ENCODE assay signal across 8 mouse cellular contexts in genomic region chr5:33628820-33629300, GRCm38 (mm10). TPM values are rescaled to one million over a fixed set of nuclear protein-coding genes. Genes with fewer than 3 reads are reported as not detected.
DNase-seq lines count a peak whose midpoint lies in the region; ATAC-seq and TF ChIP-seq lines count a peak whose summit lies in the region.

No protein-coding gene starts in this region.

- no peak for TF ChIP-seq CTCF in cerebellum, adult 2 months (IDR thresholded peaks at IDR 0.05; ENCODE audit: borderline replicate concordance, insufficient read depth, low read depth, low read length)

- no peak for ATAC-seq in cerebellum, adult (ENCODE audit: insufficient number of reproducible peaks, low FRiP score, low TSS enrichment)
- peak; percentile 33 for ATAC-seq in erythroblast, adult 5-6 weeks (replicated peaks; ENCODE audit: low FRiP score, poor library complexity, severe bottlenecking)
- ATAC-seq in heart, embryonic 16.5 days (replicated peaks; ENCODE audit: extremely low read depth, insufficient read depth, low FRiP score) = peak; percentile 28; the same call in 1 of the 2 replicates

- peaks cover 6% of the 10 kb centered on the region; the same call in 1 of the 2 replicates for H3K4me1 ChIP-seq in cerebellum, adult 2 months (ENCODE audit: control insufficient read depth, insufficient read depth, low read length)
- peaks cover 23% of the 10 kb centered on the region for H3K4me1 ChIP-seq in heart, embryonic 16.5 days (ENCODE audit: control insufficient read depth, insufficient read depth, low read length)

- no peak for TF ChIP-seq POLR2A in cerebellum, adult 2 months (IDR thresholded peaks at IDR 0.05; ENCODE audit: borderline replicate concordance, insufficient read depth, low read length)

- H3K27me3 ChIP-seq in cerebellum, adult 2 months (ENCODE audit: control insufficient read depth, insufficient read depth, low read length) = no peaks in the 10 kb centered on the region
- no peaks in the 10 kb centered on the region for H3K27me3 ChIP-seq in heart, embryonic 16.5 days (ENCODE audit: control insufficient read depth, insufficient read depth, low read length)

- peak overlapping the region; percentile 85 for H3K9ac ChIP-seq in heart, embryonic 16.5 days (ENCODE audit: low read length)

- no peaks in the 10 kb centered on the region for H3K9me3 ChIP-seq in heart, embryonic 16.5 days (replicated peaks; ENCODE audit: control insufficient read depth, low read length)

- H3K36me3 ChIP-seq in heart, embryonic 16.5 days (ENCODE audit: control insufficient read depth, insufficient read depth) = no peaks in the 10 kb centered on the region

- H3K27ac ChIP-seq in cerebellum, adult 2 months (ENCODE audit: insufficient read depth, low read length) = peak overlapping the region; percentile 52
- H3K27ac ChIP-seq in heart, embryonic 16.5 days (ENCODE audit: low read length) = peak overlapping the region; percentile 91

- peak overlapping the region; percentile 66 for H3K4me2 ChIP-seq in heart, embryonic 16.5 days (ENCODE audit: low read depth, low read length)

- DNase-seq in cerebellum, adult 2 months = no peak
- peak; percentile 72 for DNase-seq in adipocyte (ENCODE audit: low spot score)
- DNase-seq in kidney, postnatal 4 days = peak; percentile 59 to 74
- peak; percentile 42 for DNase-seq in lung, postnatal 14 days
- peak; percentile 38 for DNase-seq in skeletal muscle tissue, adult 2 months (ENCODE audit: low read depth, low spot score)

- under 1% methylated on average over 24 of the region's 24 CpGs for WGBS in cerebellum, adult 2 months
- WGBS in heart, embryonic 16.5 days = 0% methylated on average over 24 of the region's 24 CpGs

- peak overlapping the region; percentile 66 for H3K4me3 ChIP-seq in cerebellum, adult 2 months (replicated peaks; ENCODE audit: insufficient read depth, low read depth, low read length)
- peak overlapping the region; percentile 73 for H3K4me3 ChIP-seq in heart, embryonic 16.5 days (ENCODE audit: low read length)

RNA-seq across cellular contexts. Expression of gene Fam53a, which starts 0.6 kb away (rescaled TPM):
- 18.0 and 18.5 TPM in 2 replicates for polyA plus RNA-seq in cerebellum, adult 2 months (2012; rRNA removed)
- 3.3 and 6.1 TPM in 2 replicates for total RNA-seq in erythroblast, adult 5-6 weeks (2015; ENCODE audit: low replicate concordance)
- total RNA-seq in erythroblast, adult 5-6 weeks (2017; ENCODE audit: low replicate concordance) = 2.5 and 3.3 TPM in 2 replicates
- polyA plus RNA-seq in heart, embryonic 16.5 days (2015; fragmentation: Nextera tagmentation; extraction: Ambion mirVana) = 52.2 and 56.2 TPM in 2 replicates

RNA-seq across cellular contexts. Expression of gene Gm9903, which starts 0.9 kb away (rescaled TPM):
- 0.93 and 1.1 TPM in 2 replicates for polyA plus RNA-seq in cerebellum, adult 2 months (2012; rRNA removed)
- total RNA-seq in erythroblast, adult 5-6 weeks (2015; ENCODE audit: low replicate concordance) = not detected in 2 replicates
- not detected in 2 replicates for total RNA-seq in erythroblast, adult 5-6 weeks (2017; ENCODE audit: low replicate concordance)
- 0.65 and 1.00 TPM in 2 replicates for polyA plus RNA-seq in heart, embryonic 16.5 days (2015; fragmentation: Nextera tagmentation; extraction: Ambion mirVana)

RNA-seq across cellular contexts. Expression of gene Slbp, which starts 23.5 kb away (rescaled TPM):
- polyA plus RNA-seq in cerebellum, adult 2 months (2012; rRNA removed) = 39.4 and 41.8 TPM in 2 replicates
- 123 and 133 TPM in 2 replicates for total RNA-seq in erythroblast, adult 5-6 weeks (2015; ENCODE audit: low replicate concordance)
- 192 and 271 TPM in 2 replicates for total RNA-seq in erythroblast, adult 5-6 weeks (2017; ENCODE audit: low replicate concordance)
- polyA plus RNA-seq in heart, embryonic 16.5 days (2015; fragmentation: Nextera tagmentation; extraction: Ambion mirVana) = 119 and 138 TPM in 2 replicates

RNA-seq across cellular contexts. Expression of gene Tacc3, which starts 29.1 kb away (rescaled TPM):
- polyA plus RNA-seq in cerebellum, adult 2 months (2012; rRNA removed) = 9.2 and 9.8 TPM in 2 replicates
- total RNA-seq in erythroblast, adult 5-6 weeks (2015; ENCODE audit: low replicate concordance) = 58.2 and 84.0 TPM in 2 replicates
- total RNA-seq in erythroblast, adult 5-6 weeks (2017; ENCODE audit: low replicate concordance) = 72.4 and 139 TPM in 2 replicates
- 114 and 122 TPM in 2 replicates for polyA plus RNA-seq in heart, embryonic 16.5 days (2015; fragmentation: Nextera tagmentation; extraction: Ambion mirVana)

RNA-seq across cellular contexts. Expression of gene Tmem129, which starts 29.4 kb away (rescaled TPM):
- 50.1 and 50.2 TPM in 2 replicates for polyA plus RNA-seq in cerebellum, adult 2 months (2012; rRNA removed)
- 10.0 and 12.3 TPM in 2 replicates for total RNA-seq in erythroblast, adult 5-6 weeks (2015; ENCODE audit: low replicate concordance)
- total RNA-seq in erythroblast, adult 5-6 weeks (2017; ENCODE audit: low replicate concordance) = 10.1 and 14.2 TPM in 2 replicates
- polyA plus RNA-seq in heart, embryonic 16.5 days (2015; fragmentation: Nextera tagmentation; extraction: Ambion mirVana) = 37.1 and 37.4 TPM in 2 replicates

Comparison
In these comparisons a context has a peak if more than half of its experiments do, and no peak if none do; other contexts are left out.
1. DNase-seq: peak in adipocyte (single experiment), kidney, postnatal 4 days (2 of 2), lung, postnatal 14 days (single experiment) and skeletal muscle tissue, adult 2 months (single experiment); none in cerebellum, adult 2 months (0 of 2).